Mouse (Mus musculus): ENCODE measurements around the gene Tmem214.

Tmem214 gene

GRCm38 (mm10) chr5:30867712-30868111, at the start of gene Tmem214:
Gene Tmem214, plus strand, starts transcription at chr5:30868012.
- no peak for DNase-seq (ENCODE audit: low read depth, low spot score)

DNA sequence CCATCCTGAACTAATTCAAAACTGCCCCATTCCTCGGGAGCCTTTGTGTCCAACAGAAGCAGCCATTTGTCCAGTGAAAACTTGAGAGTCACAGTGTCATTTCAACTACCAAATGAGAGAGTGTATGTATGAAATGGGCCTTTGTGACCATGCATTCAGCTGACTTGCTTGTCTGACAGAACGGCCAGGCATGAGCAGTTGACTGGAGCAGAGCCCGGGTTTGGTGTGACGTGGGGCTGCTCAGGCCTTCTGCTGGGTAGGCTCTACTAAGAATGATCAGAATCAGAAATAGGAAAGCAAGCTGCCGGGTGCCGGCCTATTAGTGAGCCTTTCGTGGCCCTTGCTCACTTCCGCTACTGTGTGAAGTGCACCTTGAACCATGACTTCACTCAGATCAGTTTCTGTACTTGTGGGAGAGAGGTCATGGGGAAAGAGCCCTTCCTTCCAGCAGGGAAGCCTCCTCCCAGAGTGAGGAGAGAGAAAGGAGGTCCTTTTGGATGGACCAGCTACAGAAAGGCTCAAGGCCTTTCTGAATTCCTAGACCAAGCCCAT, 49.0 kb upstream of the Tmem214 start:
- no peak for DNase-seq (ENCODE audit: low read depth, low spot score)

- no peak for DNase-seq (ENCODE audit: low read depth, low spot score)
These were observed 45.1 kb upstream of the Tmem214 start for GRCm38 (mm10) chr5:30822689-30823088.

- DNase-seq (ENCODE audit: low read depth, low spot score): no peak
These were observed 44.7 kb upstream of the Tmem214 start for GRCm38 (mm10) chr5:30823091-30823490.

DNA sequence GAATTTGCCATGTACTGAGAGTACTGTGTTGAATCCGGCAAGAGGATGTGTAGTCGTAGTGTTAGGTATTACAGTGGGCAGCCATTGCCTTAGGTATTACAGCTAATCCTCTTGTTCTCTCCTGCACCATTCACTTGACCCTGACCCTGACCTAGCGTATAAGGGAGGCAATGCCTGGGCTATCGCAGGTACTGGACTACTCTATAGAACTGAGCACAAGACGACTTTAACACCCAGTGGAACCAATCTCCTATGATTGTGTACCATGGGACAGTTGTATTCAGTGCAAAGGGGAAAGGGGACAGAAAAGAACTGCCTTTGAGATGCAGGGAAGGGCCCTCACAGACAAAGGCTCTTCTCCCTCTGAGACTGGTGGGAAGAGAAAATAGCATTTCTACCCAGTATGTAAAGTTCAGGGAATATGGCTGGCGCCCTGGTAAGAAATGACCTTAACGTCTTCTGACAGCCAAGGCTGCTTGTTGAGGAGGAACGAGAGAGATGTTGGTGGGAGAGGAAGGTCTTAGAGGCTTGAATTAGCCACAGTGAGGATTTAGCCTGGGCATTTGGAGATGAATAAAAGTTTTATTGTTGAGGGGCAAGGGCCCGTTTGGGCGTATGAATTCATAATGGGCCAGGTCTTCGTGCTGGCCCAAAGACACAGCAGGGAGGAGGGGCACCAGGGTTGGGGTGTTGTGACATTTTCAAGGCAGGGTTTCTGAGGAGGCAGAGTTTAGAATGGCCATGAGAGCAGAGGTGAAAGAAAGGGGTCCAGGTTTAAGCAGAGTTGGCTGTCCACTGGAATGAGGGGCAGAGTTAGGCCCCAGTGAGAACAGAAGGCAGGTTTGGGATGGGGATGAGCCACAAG, 43.5 kb upstream of the Tmem214 start:
- no peak for DNase-seq (ENCODE audit: low read depth, low spot score)

DNA sequence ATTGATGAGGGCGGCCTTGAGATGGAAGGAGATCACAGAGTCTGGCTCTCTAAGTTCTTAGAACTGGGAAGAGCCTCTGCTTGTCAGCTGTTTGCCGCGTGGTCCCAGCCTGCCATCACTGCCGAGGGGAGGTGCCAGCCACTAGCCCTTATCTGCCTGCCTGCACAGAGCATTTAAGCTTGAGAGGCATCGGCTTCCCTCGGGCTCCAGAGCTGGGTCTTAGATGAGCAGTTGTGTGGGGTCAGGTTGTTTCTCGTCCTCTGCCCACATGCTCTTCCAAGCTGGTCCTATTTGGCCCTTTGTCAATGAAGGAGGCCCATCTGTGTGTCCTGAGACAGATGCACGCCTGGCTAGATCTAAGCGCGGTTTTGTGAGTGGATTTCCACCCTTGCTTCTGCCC, 42.6 kb upstream of the Tmem214 start:
- no peak for DNase-seq (ENCODE audit: low read depth, low spot score)

- no peak for DNase-seq (ENCODE audit: low read depth, low spot score)
These were observed 42.0 kb upstream of the Tmem214 start for GRCm38 (mm10) chr5:30825821-30826220.

- DNase-seq (ENCODE audit: low read depth, low spot score): no peak
These were observed 34.4 kb upstream of the Tmem214 start for GRCm38 (mm10) chr5:30833416-30833815.

GRCm38 (mm10) chr5:30839731-30840130, 28.1 kb upstream of the Tmem214 start:
- no peak for DNase-seq (ENCODE audit: low read depth, low spot score)

- no peak for DNase-seq (ENCODE audit: low read depth, low spot score)
These were observed 25.9 kb upstream of the Tmem214 start for GRCm38 (mm10) chr5:30841896-30842295.

GRCm38 (mm10) chr5:30849891-30850555, 17.8 kb upstream of the Tmem214 start:
- no peak for DNase-seq (ENCODE audit: low read depth, low spot score)

DNA sequence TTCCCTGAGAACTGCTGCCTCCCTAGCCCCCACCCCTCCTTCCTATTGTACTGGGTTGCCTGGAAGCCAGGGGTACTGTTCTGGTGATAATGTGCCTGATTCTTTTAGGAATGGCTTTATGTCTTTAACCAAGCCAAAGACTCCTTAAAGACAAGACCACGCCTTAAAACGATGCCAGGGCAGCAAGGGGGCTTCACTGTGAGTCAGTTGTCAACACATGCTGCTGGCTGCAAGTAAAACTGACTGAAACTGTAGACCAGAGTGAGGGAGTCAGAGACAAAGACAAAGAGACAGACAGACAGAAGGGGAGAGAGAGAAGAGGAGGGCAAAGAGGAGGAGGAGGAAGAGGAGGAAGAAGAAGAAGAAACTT, 17.3 kb upstream of the Tmem214 start:
- no peak for DNase-seq (ENCODE audit: low read depth, low spot score)

DNA sequence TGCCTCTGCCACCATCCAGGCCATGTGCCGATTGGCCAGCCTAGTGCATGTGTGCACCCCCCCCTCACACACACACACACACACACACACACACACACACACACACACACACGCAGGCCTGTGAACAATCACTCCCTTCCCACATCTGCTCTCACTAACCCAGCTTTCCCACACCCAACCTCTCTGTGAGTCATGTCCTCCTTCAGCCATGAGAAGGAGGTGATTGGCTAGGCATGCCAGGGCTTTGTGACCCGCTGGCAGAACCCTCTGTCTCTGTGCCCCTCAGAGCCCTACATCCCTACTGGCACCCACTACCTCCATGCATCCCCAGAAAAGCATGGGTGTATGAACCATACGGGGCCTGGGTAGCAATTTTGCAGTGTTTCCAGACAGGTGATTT, 14.3 kb upstream of the Tmem214 start:
- DNase-seq (ENCODE audit: low read depth, low spot score): no peak

- DNase-seq (ENCODE audit: low read depth, low spot score): no peak
These were observed 12.1 kb upstream of the Tmem214 start for GRCm38 (mm10) chr5:30855674-30856073.

GRCm38 (mm10) chr5:30856124-30856523, 11.7 kb upstream of the Tmem214 start:
- no peak for DNase-seq (ENCODE audit: low read depth, low spot score)

- no peak for DNase-seq (ENCODE audit: low read depth, low spot score)
These were observed 4.0 kb upstream of the Tmem214 start for GRCm38 (mm10) chr5:30863852-30864251.

DNA sequence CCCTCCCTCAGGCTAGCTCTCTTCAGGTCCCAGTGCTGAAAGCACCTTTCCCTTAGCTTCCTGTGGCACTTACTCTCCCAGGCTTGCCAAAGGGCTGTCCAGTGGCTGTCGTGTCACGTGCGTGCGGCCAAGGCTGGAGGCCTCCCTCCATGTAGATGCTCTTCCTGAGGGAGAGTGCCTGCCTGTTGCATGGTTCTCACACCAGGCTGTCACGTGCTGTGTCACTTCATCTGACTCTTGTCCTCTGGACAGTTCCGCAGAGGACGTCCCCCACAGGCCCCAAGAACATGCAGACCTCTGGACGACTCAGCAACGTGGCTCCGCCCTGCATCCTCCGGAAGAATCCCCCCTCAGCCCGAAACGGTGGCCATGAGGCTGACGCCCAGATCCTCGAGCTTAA, 3.5 kb upstream of the Tmem214 start:
- no peak for DNase-seq (ENCODE audit: low read depth, low spot score)

- no peak for DNase-seq (ENCODE audit: low read depth, low spot score)
These were observed 941 bp upstream of the Tmem214 start for GRCm38 (mm10) chr5:30866871-30867270.

- DNase-seq (ENCODE audit: low read depth, low spot score): no peak
These were observed 1.2 kb downstream of the Tmem214 start for GRCm38 (mm10) chr5:30868981-30869380.

- DNase-seq (ENCODE audit: low read depth, low spot score): peak; percentile 52
These were observed 1.8 kb downstream of the Tmem214 start for GRCm38 (mm10) chr5:30869405-30870130.

GRCm38 (mm10) chr5:30870131-30870406, 2.3 kb downstream of the Tmem214 start:
- DNase-seq (ENCODE audit: low read depth, low spot score): no peak

DNA sequence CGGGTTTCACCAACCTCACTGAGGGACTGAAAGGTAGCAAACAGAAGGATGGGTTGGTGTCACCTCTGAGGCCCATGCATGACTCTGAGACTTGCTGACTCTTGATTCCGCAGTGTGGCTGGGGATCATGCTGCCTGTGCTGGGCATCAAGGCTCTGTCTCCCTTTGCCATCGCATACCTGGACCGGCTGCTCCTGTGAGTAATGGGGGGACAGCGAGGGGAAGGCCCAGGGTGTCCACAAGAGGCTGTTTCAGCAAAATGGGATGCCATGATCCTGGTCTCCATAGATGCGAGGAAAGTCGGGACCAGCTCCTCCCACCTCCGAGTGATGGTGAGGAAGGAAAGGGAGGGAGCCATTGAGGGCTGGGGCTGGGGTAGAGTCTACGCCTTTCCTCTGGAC, 4.8 kb downstream of the Tmem214 start:
- DNase-seq (ENCODE audit: low read depth, low spot score): no peak
